Mouse (Mus musculus) NIH3T3 (cell line): ENCODE measurements around the gene Idh1.
"Not testable (repeated sequence)": the region's sequence is repeated elsewhere in the genome, so short reads cannot be mapped to it uniquely, and the experiment has no call there.

Experiments used
- DNase-seq: peaks from one replicate; pipeline ENCODE4 v3.0.0-alpha.2; 2012; ENCODE audit warnings: low read depth

The Idh1 gene

DNA sequence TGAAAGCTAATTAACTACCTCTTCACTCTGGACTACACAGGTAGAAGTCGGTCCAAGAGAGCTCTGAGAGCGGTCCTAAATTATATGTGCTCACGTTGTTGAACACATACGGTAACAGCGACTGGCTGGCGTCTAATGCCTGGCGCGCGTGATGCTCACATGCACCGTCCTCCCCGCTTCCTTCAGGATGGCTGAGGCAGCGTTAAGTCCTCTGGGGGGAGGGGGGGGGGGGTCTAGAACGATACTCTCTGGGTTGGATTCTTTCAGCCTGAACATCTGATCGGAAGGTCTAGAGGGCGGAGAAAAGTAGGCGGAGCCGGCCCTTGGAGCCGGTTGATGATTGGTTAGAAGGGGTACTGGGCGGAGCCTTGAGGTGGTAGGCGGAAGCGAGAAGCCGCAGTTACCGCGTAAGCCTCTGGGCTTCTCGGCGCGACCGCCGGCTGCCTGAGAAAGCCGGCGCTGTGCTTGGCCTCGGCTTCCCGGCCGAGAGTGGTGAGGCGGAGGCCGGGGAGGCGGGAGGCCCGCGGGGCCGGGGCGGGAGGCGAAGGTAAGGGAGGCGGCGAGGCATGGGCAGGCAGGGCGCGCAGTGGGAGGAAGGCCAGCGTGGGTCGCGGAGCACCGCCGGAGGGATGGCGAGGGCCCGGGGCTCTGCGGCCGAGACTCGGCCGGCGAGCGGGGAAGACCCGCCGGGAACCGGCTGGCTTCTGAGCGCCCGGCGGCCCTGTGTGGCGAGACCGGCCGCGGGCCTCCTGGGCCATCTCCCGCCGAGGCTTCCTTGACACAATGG, at the start of gene Idh1, which contains the start of gene Pikfyve:
Gene Idh1 (minus strand): TSS at position 214 of the 787 bp plus-strand sequence.
Gene Pikfyve (plus strand): TSS at position 397 of the 787 bp plus-strand sequence.
- DNase-seq = peak; percentile 100

DNA sequence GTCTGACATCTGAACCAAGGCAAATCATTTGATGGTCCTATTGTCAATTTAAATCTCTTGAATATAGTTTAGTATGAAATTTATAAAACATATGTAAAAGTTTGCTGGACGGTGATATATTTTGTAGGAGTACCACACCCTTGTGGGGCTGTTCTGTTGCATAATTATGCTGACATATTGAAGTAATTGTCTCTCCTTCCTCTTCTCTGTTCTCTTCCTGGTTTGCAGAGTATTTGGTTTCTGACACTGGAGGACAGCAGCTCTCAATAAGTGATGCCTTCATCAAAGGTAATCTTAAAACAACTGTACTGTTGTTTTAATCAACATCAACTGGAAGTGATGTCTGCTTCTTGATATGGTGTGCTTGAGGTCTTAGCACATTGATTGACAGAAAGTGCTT, 44.3 kb upstream of the Idh1 start:
- no peak for DNase-seq

DNA sequence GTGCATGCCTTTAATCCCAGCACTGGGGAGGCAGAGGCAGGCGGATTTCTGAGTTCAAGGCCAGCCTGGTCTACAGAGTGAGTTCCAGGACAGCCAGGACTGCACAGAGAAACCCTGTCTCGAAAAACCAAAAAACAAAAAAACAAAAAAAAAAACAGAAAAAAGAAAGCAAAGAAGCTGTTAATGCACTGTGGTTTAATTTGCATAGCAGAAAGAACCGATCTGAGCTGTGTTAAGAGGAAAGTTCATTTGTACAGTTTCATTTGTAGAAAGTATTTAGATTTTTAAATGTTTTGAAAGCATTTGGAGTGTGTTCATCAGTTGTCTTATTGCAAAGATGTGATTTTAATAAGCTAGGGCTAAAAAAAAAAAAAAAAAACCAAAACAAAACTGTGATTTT, 43.5 kb upstream of the Idh1 start:
- not testable (repeated sequence) for DNase-seq

DNA sequence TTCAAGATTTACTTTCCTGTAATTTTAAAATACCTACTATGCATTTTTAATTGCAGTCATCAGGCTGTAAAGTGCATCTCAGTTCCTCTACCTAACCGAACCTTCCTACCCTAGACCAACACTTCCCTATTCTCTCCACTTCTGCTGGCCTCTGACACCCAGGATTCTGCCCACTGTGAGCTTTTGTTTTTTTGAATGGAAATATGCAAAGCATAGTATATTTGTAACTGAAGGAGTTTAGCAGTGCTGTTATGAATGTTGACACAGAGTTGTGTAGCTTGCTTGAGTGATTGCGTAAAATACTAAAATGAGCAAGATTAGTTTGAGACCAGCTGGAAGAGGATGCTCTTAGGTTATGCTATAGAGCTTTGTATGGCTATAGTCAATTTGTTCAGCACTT, 41.4 kb upstream of the Idh1 start:
- DNase-seq = no peak

DNA sequence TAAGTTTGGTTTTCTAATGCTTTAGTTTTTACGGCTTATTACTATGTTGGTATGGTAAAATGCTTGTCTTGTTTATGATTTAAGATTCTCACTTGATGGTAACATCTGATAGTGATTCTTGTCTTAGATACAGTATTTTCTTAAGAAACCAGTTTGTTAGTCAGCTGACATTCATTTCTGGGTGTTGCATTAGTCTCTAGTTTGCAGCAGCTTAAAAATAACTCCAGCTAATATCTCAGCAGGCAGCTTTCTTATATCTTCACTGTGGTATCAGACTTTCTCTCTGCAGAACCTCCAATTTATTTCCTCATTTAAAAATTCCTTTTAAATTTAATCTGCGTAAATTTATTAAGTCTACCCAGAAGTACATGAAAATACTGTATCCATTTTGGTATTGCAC, 37.4 kb upstream of the Idh1 start:
- DNase-seq = no peak

DNA sequence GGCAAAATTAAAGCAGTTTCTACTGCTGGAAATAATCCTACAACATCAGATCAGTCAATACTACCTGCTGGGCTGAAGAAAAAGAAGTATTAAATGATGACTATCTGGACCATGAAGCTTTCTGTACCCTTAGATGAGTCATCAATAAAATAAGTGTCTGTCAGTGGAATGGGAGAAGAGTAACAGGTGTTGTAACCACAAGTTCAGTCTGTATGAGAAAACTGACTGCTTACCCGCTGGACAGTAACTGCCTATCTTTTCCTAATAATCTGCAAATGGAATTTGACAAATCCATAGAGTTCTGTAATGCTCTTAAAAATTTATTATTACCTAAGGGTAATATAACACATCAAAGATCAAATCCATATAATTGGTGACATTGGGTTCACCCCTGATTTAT, 31.7 kb upstream of the Idh1 start:
- no peak for DNase-seq

DNA sequence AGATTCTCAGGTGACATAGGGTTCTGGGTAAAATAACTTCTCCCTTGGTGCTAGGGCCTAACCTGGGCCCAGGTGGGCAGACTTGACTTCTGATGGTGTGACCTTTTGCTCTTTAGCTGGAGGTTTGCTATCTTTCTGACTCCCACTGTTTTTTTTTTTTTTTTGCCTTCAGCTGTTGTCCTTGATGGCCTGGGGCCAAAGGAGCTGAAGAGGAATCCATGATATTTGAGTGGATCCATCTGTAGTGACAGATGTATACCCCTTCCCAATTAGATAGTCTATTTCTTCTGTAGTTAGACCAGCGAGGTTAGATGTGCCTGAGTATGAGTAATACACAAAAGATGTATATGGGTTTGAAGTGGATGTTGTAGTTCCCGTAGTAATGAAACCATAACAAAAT, 31.3 kb upstream of the Idh1 start:
- no peak for DNase-seq

DNA sequence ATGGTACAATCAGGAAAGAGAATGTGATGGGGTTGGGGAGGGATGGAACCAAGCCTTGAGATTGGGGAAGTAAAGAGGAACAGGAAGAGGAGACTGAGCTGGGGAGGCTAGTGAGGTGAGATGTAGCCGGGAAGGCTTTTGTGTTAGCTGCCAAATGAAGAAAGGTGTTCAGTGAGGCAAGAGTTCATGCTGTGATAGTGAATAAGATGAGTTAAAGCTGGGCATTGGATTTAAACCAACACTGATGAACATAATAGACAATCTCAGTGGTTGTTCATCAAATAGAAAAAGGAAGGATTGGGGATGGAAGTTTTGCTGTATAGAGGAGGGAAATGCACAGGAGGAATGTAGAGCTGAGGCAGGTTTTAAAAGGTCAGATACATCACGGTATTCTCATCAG, 26.9 kb upstream of the Idh1 start:
- no peak for DNase-seq

DNA sequence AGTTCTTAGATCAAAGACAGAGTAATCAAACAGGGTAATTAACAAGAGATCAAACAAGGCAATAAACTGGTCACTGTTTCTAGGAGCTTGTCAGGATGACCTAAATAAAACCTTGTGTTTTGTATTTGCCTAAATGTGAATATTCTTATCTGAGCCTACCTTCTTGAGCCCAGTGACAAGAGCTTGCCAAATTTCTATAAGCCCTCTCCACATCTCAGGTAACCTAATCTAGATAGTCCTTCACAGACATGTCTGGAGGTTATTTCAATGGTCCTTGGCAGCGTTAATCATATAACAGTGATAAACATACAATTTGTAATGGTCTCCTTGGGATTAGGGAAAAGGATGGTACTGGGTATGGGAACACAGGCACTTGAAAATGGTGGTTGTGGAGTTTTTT, 18.0 kb upstream of the Idh1 start:
- no peak for DNase-seq

DNA sequence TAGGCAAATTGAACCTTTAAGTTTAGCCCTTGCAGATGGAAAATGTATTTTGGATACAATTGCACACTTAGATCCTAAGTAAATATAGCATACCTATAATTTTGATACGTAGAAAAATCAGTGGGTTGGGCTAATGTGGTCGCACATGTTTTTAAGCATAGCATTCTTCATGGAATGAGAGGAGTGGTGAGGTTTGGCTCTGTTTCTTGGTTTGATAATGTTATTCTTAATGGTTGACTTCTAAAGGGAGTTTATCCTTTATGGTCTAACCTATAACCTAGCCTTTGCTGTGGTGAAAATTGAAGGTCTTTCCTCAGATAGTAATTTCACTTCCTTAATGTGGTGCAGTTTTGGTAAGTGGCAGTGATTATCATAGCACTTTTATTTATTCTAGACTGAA, 12.6 kb upstream of the Idh1 start:
- DNase-seq = no peak

DNA sequence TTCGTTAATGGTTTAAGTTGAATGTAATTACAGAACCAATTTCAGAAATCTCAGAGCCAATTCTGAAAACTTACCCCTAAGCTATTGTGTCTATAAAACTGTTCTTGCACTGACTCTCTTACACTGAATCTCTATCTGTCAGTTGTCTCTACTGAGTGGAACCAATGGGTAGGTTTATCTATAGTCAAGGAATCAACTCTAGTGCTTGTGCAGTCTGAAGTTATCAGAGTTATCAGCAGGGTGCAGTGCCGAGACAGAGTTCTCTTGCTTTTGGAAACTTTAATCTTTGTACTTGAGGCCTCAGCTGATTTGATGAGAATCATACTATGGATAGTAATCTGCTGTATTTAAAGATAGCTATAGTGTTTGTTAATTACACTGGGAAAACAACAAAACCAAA, 12.1 kb upstream of the Idh1 start:
- DNase-seq = no peak

DNA sequence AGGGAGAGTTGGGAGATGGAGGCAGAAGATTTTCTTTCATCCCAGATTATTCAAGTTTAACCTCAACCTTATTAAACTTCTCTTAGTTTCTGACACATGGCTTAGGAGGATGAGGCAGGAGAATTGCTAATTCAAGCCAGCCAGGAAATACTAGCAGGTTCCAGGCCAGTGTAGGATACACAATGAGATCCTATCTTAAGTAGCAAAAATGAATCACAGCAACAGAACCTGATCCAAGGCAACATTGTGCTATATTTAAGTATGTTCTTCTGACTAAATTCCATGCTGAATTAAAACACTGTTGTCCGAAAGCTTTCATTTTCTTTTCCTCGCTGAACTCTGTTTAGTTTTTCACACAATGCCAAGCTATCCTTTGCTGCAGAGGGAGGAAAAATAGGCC, 6.9 kb upstream of the Idh1 start:
- no peak for DNase-seq

DNA sequence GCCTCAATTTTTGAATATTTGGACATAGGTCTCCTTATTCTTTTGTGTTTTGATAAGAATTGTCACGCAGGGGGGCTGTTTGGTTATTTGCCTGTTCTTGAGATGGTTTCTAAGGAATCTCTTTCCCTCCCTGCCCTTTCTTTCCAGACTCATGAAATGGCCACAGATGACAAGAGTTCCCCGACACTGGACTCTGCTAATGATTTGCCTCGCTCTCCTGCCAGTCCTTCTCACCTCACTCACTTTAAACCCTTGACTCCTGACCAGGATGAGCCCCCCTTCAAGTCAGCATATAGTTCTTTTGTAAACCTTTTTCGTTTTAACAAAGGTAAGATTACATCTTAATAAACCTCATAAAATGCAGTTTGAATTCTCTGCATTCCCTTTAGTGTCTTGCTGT, 3.9 kb upstream of the Idh1 start:
- DNase-seq = no peak

DNA sequence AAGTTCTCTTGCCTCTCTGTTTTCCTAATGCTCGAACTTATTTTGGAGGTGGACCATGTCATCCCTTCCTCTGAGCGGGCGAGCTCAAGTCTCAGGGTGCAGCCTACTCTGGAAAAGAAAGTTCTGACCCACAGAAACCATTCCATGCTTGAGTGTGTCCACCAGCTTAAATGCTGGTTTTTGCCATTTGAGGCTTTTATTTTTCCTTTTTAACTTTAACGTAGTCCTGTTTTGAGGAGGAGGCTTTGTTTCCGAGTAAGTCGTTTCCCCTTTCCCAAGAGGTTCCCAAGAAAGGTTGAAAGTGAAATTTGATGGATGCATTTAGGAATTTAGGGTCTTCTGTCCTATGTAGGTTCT, 752 bp upstream of the Idh1 start:
- DNase-seq = peak; percentile 44

DNA sequence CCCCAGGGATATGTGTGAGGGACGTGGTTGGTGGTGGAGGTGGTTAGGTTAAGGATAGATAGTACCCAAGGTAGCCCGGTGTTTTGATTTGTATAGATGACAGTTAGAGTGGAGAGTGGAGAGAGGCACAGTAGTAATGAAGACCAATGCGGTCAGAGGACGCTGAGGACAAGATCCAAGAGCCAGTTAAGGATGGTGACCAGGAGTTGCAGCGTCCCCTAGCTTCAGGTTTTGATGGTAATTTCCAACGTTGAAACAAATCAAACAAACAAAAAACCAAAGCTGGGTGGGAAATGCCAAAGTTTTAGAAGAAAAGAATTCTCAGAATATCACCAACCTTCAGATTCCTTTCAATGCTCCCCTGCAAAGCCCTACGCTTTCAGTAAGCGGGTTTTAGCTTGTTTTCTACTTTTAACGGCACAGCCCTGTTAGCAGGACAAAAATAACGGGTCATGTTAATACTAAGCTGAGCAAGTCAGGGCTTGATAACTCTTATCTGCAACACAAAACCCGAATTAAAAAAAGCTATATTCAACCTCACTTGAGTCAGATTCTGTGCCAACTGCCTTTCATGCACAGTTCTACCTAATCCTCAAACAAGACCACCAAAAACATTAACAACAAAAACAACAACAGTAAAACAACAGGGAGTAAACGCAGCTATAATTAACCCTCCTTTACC, 635 bp downstream of the Idh1 start:
- DNase-seq = peak; percentile 50

DNA sequence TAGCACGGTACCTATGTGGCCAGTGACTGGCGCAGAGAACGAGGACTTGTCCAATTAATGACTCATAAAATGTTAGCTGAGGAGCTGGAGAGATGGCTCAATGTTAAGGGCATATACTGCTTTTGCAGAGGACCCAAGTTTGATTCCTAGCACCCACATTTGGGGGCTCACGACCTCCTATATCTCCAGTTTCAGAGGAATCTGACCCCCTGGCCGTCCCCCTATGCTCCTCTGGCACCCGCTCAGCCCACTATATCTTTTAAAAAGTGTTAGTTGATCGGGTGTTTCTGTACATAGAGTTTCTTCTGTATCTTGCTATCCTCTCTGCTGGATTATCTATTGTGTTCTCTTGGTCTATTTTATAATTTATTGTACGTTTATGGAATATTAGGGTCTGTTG, 1.3 kb downstream of the Idh1 start:
- no peak for DNase-seq

DNA sequence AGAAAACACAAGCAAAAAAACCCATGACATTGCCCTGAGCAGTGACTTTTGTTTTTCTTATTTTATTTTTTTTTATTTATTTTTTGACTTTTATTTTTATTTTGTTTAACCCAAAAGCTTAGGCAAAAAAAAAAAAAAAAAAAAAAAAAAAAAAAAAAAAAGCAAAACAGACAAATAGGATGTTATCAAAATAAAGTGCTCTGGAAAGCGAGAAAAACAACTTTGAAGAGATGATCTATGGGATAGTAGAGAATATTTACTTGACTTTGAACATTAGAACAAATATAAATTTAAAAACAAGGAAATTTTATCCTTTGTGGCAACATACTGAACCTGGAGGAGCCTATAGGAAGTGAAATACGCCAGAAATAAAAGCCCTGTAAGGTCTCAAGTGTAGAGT, 2.3 kb downstream of the Idh1 start:
- no peak for DNase-seq

DNA sequence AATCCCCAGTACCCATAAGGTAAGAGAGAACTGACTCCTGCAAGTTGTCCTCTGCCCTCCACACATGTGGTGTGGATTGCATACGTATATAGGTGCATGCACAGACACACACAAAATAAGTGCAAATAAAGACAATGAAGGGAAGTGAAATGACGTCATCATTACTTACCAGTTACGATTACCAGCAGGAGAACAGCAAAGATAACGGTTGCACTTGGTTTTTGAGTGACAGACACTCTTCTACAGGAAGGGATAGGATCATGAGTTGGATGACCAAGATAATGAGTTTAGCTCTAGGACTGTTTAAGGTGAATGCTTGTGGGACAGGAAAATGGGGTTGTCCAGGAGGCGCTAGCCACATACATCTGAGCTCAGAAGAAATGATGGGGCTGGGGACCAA, 4.8 kb downstream of the Idh1 start:
- DNase-seq = no peak

DNA sequence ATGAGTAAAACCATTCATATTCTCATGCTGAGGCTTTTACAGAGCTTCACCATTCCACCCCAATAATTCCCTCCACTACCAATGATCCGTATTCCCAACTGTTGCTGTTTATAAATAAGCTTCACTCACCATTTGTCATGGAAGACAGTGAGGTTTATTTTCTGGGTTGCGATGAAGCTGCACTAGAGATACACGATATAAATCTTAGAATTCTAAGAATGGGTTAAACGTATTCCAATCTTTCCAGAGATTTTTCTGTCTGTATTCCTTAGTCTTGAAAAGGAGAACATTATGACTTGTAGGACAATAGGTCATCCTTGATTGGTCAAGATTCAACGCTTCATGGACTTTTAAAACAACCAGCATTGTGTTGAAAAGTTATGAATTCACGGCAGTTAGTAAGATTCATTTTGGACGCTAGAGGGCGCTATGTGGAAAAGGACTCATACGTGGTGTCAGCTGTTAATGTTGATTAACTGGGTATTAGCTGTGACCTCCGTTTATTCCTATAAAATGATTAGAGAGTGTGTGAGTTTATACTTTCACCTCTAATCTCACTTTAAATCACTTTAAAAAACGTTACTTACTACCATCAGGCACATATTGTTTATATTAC, 6.6 kb downstream of the Idh1 start:
- DNase-seq = peak; percentile 93

DNA sequence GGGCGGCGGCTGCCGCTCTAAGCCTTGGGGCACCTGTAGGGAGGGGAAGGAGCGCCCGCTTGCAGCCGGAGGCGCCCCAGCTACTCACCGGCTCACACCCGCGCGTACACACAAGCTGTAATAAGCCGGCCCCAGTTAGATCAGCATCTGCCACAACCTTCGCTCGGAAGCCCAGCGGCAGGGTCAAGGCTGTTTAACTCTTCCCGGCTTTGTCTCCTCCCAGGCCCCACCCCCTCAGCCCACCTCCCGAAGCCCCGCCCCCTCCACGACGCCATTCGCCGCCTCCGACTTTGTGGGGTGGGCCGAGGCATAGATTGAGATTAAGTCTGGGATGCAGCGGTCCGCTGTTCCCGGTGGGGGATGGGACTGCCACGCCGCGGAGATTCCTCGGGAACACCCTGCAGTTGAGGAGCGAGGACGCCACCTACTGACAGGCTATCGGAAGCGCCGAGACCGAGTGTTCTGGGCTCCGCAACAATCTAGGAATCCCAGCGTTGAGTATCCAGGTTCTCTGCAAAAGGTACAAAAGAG, 7.3 kb downstream of the Idh1 start:
- peak; percentile 100 for DNase-seq

DNA sequence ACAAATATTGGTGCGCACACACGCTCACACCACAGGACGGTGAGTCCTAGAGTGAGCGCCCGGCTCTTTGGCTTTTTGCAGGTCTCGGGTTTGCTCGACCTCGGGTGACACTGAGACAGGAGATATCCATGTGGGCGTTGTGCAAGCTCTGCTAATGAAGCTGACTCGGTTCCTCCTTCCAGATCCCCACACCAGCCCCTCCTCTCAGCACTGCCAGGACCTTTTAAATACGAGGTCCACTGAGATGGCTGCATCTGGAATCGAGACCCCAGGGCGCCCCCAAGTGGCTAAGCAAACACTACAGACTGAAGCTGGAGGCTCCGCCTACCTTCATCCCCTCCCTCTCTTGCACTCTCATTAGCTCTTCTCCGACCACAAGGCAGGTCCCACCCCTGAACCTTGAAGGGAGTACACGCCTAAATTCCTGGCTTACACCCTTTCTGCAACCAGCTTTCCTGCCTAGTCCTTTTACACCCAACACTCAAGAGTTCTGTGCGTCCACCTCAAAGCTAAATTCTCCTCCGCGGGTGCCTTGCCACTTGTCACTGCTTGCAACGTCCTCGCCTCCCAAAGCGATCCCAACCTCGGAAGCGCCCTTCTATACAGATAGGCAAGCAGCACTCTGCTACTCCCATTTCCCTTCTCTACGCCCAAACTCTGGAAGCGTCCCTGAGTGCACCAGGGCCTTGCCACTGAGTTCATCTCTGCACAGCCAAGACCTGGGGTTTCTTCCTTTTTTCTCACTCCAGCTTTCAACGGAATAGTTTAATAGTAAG, 8.0 kb downstream of the Idh1 start:
- peak; percentile 98 for DNase-seq

DNA sequence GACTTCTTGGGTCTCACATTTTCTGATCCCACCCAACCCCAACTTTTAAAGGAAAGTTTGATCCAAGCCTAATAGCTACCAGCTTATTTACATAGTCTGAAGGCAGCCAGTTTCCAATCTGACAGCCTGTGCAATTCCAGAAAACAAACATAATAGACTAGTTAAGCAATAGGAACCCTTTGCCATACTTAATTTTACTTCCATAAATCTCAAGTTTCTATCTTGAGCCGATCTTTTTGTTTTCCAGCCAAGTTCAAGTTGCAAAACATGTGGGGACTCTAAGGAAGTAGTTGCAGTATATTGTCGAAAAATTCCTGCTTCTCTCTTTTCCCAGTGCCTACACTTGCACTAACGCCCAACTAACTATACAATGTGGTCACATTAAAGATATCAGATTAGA, 8.8 kb downstream of the Idh1 start:
- DNase-seq = peak; percentile 74
